Mouse (Mus musculus) small intestine, adult 2 months (tissue): ENCODE results near the gene Prss8. TPM values are rescaled to one million over a fixed set of nuclear protein-coding genes. Genes with fewer than 3 reads are reported as not detected.

Experiments used
- H3K27ac ChIP-seq: fragments of 200-500 bp; 2 replicates; pipeline ENCODE4 v1.5.1; 2012; ENCODE audit warnings: low read depth, low read length, control low read depth, inconsistent platforms; ENCODE audit not compliant: insufficient read depth
- H3K27me3 ChIP-seq: fragments of 200-500 bp; 2 replicates; pipeline ENCODE4 v1.6.1; 2012; ENCODE audit warnings: mild to moderate bottlenecking, moderate library complexity, low read length, inconsistent platforms; ENCODE audit not compliant: control insufficient read depth, insufficient read depth
- H3K36me3 ChIP-seq: fragments of 200-500 bp; 2 replicates; pipeline ENCODE4 v1.6.1; 2012; ENCODE audit warnings: mild to moderate bottlenecking, low read length, control low read depth, inconsistent platforms; ENCODE audit not compliant: control insufficient read depth, insufficient read depth
- H3K4me1 ChIP-seq: fragments of 200-500 bp; 2 replicates; pipeline ENCODE4 v1.6.1; 2012; ENCODE audit warnings: low read length, inconsistent platforms, mixed read lengths; ENCODE audit not compliant: control insufficient read depth, insufficient read depth, insufficient read length
- H3K4me3 ChIP-seq: fragments of 200-500 bp; 2 replicates; pipeline ENCODE4 v1.5.1; 2012; ENCODE audit warnings: low read depth, mild to moderate bottlenecking, control low read depth, inconsistent platforms, low read length, moderate library complexity
- CTCF ChIP-seq: fragments of 200-500 bp; IDR thresholded peaks from 2 replicates; pipeline ENCODE4 v1.5.1; 2012; ENCODE audit warnings: low read depth, mild to moderate bottlenecking, control low read depth, inconsistent platforms, low read length, moderate library complexity, mixed read lengths; ENCODE audit not compliant: insufficient replicate concordance, insufficient read length; ENCODE audit errors: extremely low read depth
- POLR2A ChIP-seq: fragments of 200-500 bp; IDR thresholded peaks from 2 replicates; pipeline ENCODE4 v1.6.1; 2012; ENCODE audit warnings: low read depth, mild to moderate bottlenecking, control low read depth, inconsistent platforms, low read length, moderate library complexity
- WGBS: fragments of 180-500 bp; shearing (Covaris S2); methylation state at CpG from one replicate; pipeline ENCODE4 v1.1.7; 2018; 5-methylcytosine and 5-hydroxymethylcytosine counted together
- polyA plus RNA-seq: library from polyadenylated mRNA; depleted of rRNA; stranded (reverse); fragments of >200 nt; gene quantifications from 2 replicates; pipeline ENCODE4 v1.2.3, GENCODE M21; 2012; rRNA removed

Gene Prss8
- 30.0 and 41.3 TPM in 2 replicates for polyA plus RNA-seq

GRCm38 (mm10) chr7:127929923-127930322, at the start of gene Prss8:
Prss8 (minus strand) TSS chr7:127930104.
- 11% methylated on average over 6 of the region's 6 CpGs for WGBS
- Histone ChIP-seq H3K27me3 (no peaks in the 10 kb centered on the region), H3K36me3 (peaks cover 10% of the 10 kb centered on the region), H3K4me3 (peak within 1 kb of the TSS; percentile 83), H3K27ac (peak within 1 kb of the TSS; percentile 29), H3K4me1 (peaks cover 34% of the 10 kb centered on the region)
- TF ChIP-seq POLR2A: peak; percentile 74; the same call in 1 of the 2 replicates
- no peak for TF ChIP-seq CTCF

GRCm38 (mm10) chr7:127978856-127979255, 49.0 kb upstream of the Prss8 start:
- TF ChIP-seq POLR2A (no peak), CTCF (no peak)
- H3K27ac ChIP-seq: no peak overlapping the region
- H3K4me1 ChIP-seq: no peaks in the 10 kb centered on the region
- no peaks in the 10 kb centered on the region for H3K27me3 ChIP-seq
- 98% methylated on average over 2 of the region's 2 CpGs for WGBS
- H3K4me3 ChIP-seq: no peak overlapping the region
- H3K36me3 ChIP-seq: peaks cover 87% of the 10 kb centered on the region

- WGBS: 65% methylated on average over 2 of the region's 2 CpGs
- Histone ChIP-seq H3K4me1 (0 out of 2 replicates have a peak, but pooled peaks cover 2% of the 10 kb centered on the region), H3K27me3 (no peaks in the 10 kb centered on the region), H3K36me3 (peaks cover 81% of the 10 kb centered on the region), H3K4me3 (no peak overlapping the region), H3K27ac (no peak overlapping the region)
- TF ChIP-seq CTCF (no peak), POLR2A (no peak)
These were observed 44.6 kb upstream of the Prss8 start for GRCm38 (mm10) chr7:127974413-127974930.

- under 1% methylated on average over 42 of the region's 42 CpGs for WGBS
- peaks cover 30% of the 10 kb centered on the region for H3K36me3 ChIP-seq
These were observed 38.3 kb upstream of the Prss8 start for GRCm38 (mm10) chr7:127967922-127968828.

GRCm38 (mm10) chr7:127967004-127967921, 37.4 kb upstream of the Prss8 start, which contains the start of gene Fus:
Fus (plus strand) TSS chr7:127967457.
- Histone ChIP-seq H3K4me3 (peak within 1 kb of the TSS; percentile 72), H3K27ac (peak within 1 kb of the TSS; percentile 95), H3K36me3 (peaks cover 22% of the 10 kb centered on the region), H3K27me3 (no peaks in the 10 kb centered on the region), H3K4me1 (peaks cover 7% of the 10 kb centered on the region; the same call in 1 of the 2 replicates)
- TF ChIP-seq CTCF (no peak), POLR2A (peak; percentile 98)
- under 1% methylated on average over 92 of the region's 92 CpGs for WGBS

More at GRCm38 (mm10) chr7:127967922-127968828, 38.3 kb upstream of the Prss8 start:
- Histone ChIP-seq H3K4me3 (peak overlapping the region; percentile 72), H3K27ac (no peak overlapping the region), H3K4me1 (peaks cover 7% of the 10 kb centered on the region; the same call in 1 of the 2 replicates), H3K27me3 (no peaks in the 10 kb centered on the region)
- TF ChIP-seq POLR2A (no peak; the same call in 1 of the 2 replicates), CTCF (no peak)

GRCm38 (mm10) chr7:127966371-127966918, 36.5 kb upstream of the Prss8 start:
- 12% methylated on average over 10 of the region's 10 CpGs for WGBS

More at GRCm38 (mm10) chr7:127966371-127966918, 36.5 kb upstream of the Prss8 start:
- Histone ChIP-seq H3K4me1 (peaks cover 7% of the 10 kb centered on the region; the same call in 1 of the 2 replicates), H3K27me3 (no peaks in the 10 kb centered on the region), H3K27ac (peak overlapping the region; percentile 95), H3K36me3 (peaks cover 14% of the 10 kb centered on the region), H3K4me3 (peak overlapping the region; percentile 72)
- no peak for TF ChIP-seq CTCF
- TF ChIP-seq POLR2A: no peak
